Mouse (Mus musculus): ENCODE data around the gene Gstm3.

The Gstm3 gene

GRCm38 (mm10) chr3:107928691-107929090, 40.4 kb downstream of the Gstm3 start:
- DNase-seq: no peak

- no peak for DNase-seq
Measured at GRCm38 (mm10) chr3:107927841-107928240, 41.2 kb downstream of the Gstm3 start.

GRCm38 (mm10) chr3:107925335-107925734, 43.7 kb downstream of the Gstm3 start:
- no peak for DNase-seq

- DNase-seq: no peak
Measured at GRCm38 (mm10) chr3:107920348-107920747, 48.7 kb downstream of the Gstm3 start.

- DNase-seq: peak; percentile 55
Measured at GRCm38 (mm10) chr3:107917783-107918408, 51.2 kb downstream of the Gstm3 start.

- no peak for DNase-seq
Measured at GRCm38 (mm10) chr3:107917097-107917496, 52.0 kb downstream of the Gstm3 start.

GRCm38 (mm10) chr3:107916674-107917073, 52.4 kb downstream of the Gstm3 start:
- DNase-seq: no peak
